Mouse (Mus musculus) CH12.LX (cell line): ENCODE data around the gene Rbm47.

ENCODE experiments used
- CTCF ChIP-seq, 2 experiments: IDR thresholded peaks in 1 of 2; conservative IDR thresholded peaks in 1 of 2; 2 replicates each; pipeline ENCODE4 v1.5.1; 2011 to 2012; ENCODE audit warnings: low read depth in 2 of 2, low read length in 2 of 2, improper control_type of control experiment in 1 of 2, inconsistent platforms in 1 of 2, mild to moderate bottlenecking in 1 of 2, moderate library complexity in 1 of 2
- ELF1 ChIP-seq: IDR thresholded peaks from 2 replicates; pipeline ENCODE4 v1.6.1; 2014; ENCODE audit warnings: low read depth, mild to moderate bottlenecking, inconsistent platforms, low read length, improper control_type of control experiment
- EP300 ChIP-seq: IDR thresholded peaks from 2 replicates; pipeline ENCODE4 v1.6.1; 2011; ENCODE audit warnings: low read length, improper control_type of control experiment
- GABPA ChIP-seq: IDR thresholded peaks from 2 replicates; pipeline ENCODE4 v1.6.1; 2012; ENCODE audit warnings: low read depth, low read length, improper control_type of control experiment, inconsistent platforms; ENCODE audit not compliant: insufficient replicate concordance
- MAFK ChIP-seq: IDR thresholded peaks from 2 replicates; pipeline ENCODE4 v1.6.1; 2011; ENCODE audit warnings: low read length, improper control_type of control experiment; ENCODE audit not compliant: insufficient replicate concordance
- POLR2A ChIP-seq: IDR thresholded peaks from 2 replicates; pipeline ENCODE4 v1.6.1; 2011; ENCODE audit warnings: low read depth, mild to moderate bottlenecking, improper control_type of control experiment, low read length
- SIN3A ChIP-seq: IDR thresholded peaks from 2 replicates; pipeline ENCODE4 v1.6.1; 2012; ENCODE audit warnings: low read length, improper control_type of control experiment, inconsistent platforms
- USF1 ChIP-seq: IDR thresholded peaks from 2 replicates; pipeline ENCODE4 v1.6.1; 2014; ENCODE audit warnings: low read depth, mild to moderate bottlenecking, inconsistent platforms, low read length, improper control_type of control experiment

GRCm38 (mm10) chr5:66079358-66080179, 93.3 kb downstream of the Rbm47 start:
- TF ChIP-seq SIN3A (no peak), GABPA (no peak), CTCF (conservative IDR thresholded peaks at IDR 0.05 in 1 of 2, IDR thresholded peaks at IDR 0.05 in 1 of 2; ENCODE audit: low read depth in 2 of 2, low read length in 2 of 2) (no peak), POLR2A (peak; percentile 57), MAFK (no peak), USF1 (no peak), EP300 (peak; percentile 56), ELF1 (peak; percentile 87)
